ENCODE assay signal across 8 mouse cellular contexts in genomic region chr9:64282404-64282987, GRCm38 (mm10). TPM values are rescaled to one million over a fixed set of nuclear protein-coding genes. Genes with fewer than 3 reads are reported as not detected.
A peak's percentile ranks its signal among the peaks of the same experiment; 100 is the strongest.
DNase-seq lines count a peak whose midpoint lies in the region; ATAC-seq and TF ChIP-seq lines count a peak whose summit lies in the region.

No protein-coding gene starts in this region.

- H3K9me3 ChIP-seq in embryonic facial prominence, embryonic 11.5 days (replicated peaks; ENCODE audit: control insufficient read depth, low read length): no peaks in the 10 kb centered on the region
- no peaks in the 10 kb centered on the region for H3K9me3 ChIP-seq in intestine, postnatal 0 days (ENCODE audit: control insufficient read depth)
- no peaks in the 10 kb centered on the region for H3K9me3 ChIP-seq in neural tube, embryonic 12.5 days

- H3K4me3 ChIP-seq in layer of hippocampus, adult 2 months: peak overlapping the region; percentile 71
- peak overlapping the region; percentile 71 for H3K4me3 ChIP-seq in embryonic facial prominence, embryonic 11.5 days (ENCODE audit: low read depth, low read length)
- H3K4me3 ChIP-seq in intestine, postnatal 0 days (ENCODE audit: low read depth, low read length): peak overlapping the region; percentile 76
- H3K4me3 ChIP-seq in neural tube, embryonic 12.5 days: peak overlapping the region; percentile 82

- no peak for ATAC-seq in embryonic facial prominence, embryonic 11.5 days (replicated peaks; ENCODE audit: insufficient number of reproducible peaks, low FRiP score, low TSS enrichment, low read depth)
- no peak for ATAC-seq in intestine, postnatal 0 days
- no peak for ATAC-seq in neural tube, embryonic 12.5 days (ENCODE audit: low FRiP score, low read depth)

- no peaks in the 10 kb centered on the region for H3K4me1 ChIP-seq in embryonic facial prominence, embryonic 11.5 days (ENCODE audit: control insufficient read depth, insufficient read depth, low read length)
- H3K4me1 ChIP-seq in intestine, postnatal 0 days (replicated peaks; ENCODE audit: control insufficient read depth, insufficient read depth, low read length): no peaks in the 10 kb centered on the region
- peaks cover 9% of the 10 kb centered on the region for H3K4me1 ChIP-seq in neural tube, embryonic 12.5 days

- TF ChIP-seq CTCF in layer of hippocampus, adult 2 months (conservative IDR thresholded peaks at IDR 0.05): no peak
- no peak for TF ChIP-seq CTCF in intestine, postnatal 0 days (IDR thresholded peaks at IDR 0.05; ENCODE audit: low read depth)

- no peaks in the 10 kb centered on the region for H3K27me3 ChIP-seq in embryonic facial prominence, embryonic 11.5 days (ENCODE audit: control insufficient read depth, insufficient read depth, low read length)
- H3K27me3 ChIP-seq in intestine, postnatal 0 days (replicated peaks; ENCODE audit: control insufficient read depth, insufficient read depth, low read length): no peaks in the 10 kb centered on the region
- H3K27me3 ChIP-seq in neural tube, embryonic 12.5 days (replicated peaks): no peaks in the 10 kb centered on the region

- H3K36me3 ChIP-seq in embryonic facial prominence, embryonic 11.5 days (replicated peaks; ENCODE audit: control insufficient read depth, insufficient read depth, low read depth, low read length): no peaks in the 10 kb centered on the region
- no peaks in the 10 kb centered on the region for H3K36me3 ChIP-seq in intestine, postnatal 0 days (ENCODE audit: control insufficient read depth, insufficient read depth)
- no peaks in the 10 kb centered on the region for H3K36me3 ChIP-seq in neural tube, embryonic 12.5 days

- no peak overlapping the region for H3K27ac ChIP-seq in layer of hippocampus, adult 2 months
- no peak overlapping the region for H3K27ac ChIP-seq in embryonic facial prominence, embryonic 11.5 days (replicated peaks; ENCODE audit: low read depth, low read length)
- H3K27ac ChIP-seq in intestine, postnatal 0 days (ENCODE audit: low read depth, low read length): no peak overlapping the region
- no peak overlapping the region for H3K27ac ChIP-seq in neural tube, embryonic 12.5 days

- peak overlapping the region; percentile 47 for H3K4me2 ChIP-seq in embryonic facial prominence, embryonic 11.5 days (ENCODE audit: low read depth, low read length)
- H3K4me2 ChIP-seq in intestine, postnatal 0 days (replicated peaks; ENCODE audit: low read depth): peak overlapping the region; percentile 83
- H3K4me2 ChIP-seq in neural tube, embryonic 12.5 days (replicated peaks): peak overlapping the region; percentile 81

- DNase-seq in layer of hippocampus, adult 2 months (ENCODE audit: low spot score in 2 of 2): no peak
- DNase-seq in layer of hippocampus, adult 11-12 months (ENCODE audit: low spot score): no peak
- DNase-seq in embryonic facial prominence, embryonic 11.5 days (ENCODE audit: low spot score): no peak
- no peak for DNase-seq in adipocyte (ENCODE audit: low spot score)
- DNase-seq in layer of hippocampus, adult 9-11 months: no peak
- DNase-seq in adrenal gland, postnatal 25 days: no peak

- 59% methylated on average over 5 of the region's 5 CpGs for WGBS in embryonic facial prominence, embryonic 11.5 days
- 28% methylated on average over 5 of the region's 5 CpGs for WGBS in intestine, postnatal 0 days
- 64% methylated on average over 5 of the region's 5 CpGs for WGBS in neural tube, embryonic 12.5 days

- peak overlapping the region; percentile 91 for H3K9ac ChIP-seq in embryonic facial prominence, embryonic 11.5 days (replicated peaks; ENCODE audit: low read length)
- H3K9ac ChIP-seq in intestine, postnatal 0 days (ENCODE audit: low read depth, low read length): peak overlapping the region; percentile 77
- H3K9ac ChIP-seq in neural tube, embryonic 12.5 days: peak overlapping the region; percentile 91

RNA-seq across cellular contexts. Expression of gene Tipin, which starts 1.1 kb away (rescaled TPM):
- total RNA-seq in layer of hippocampus, adult 2 months (2021): 10 to 100 TPM; 15.4 to 21.7 TPM
- 278 and 306 TPM in 2 replicates for polyA plus RNA-seq in embryonic facial prominence, embryonic 11.5 days (2014; fragmentation: Nextera tagmentation; extraction: Ambion mirVana)
- 65.7 and 69.8 TPM in 2 replicates for polyA plus RNA-seq in intestine, postnatal 0 days (2015; fragmentation: Nextera tagmentation; extraction: Ambion mirVana)
- 154 and 159 TPM in 2 replicates for polyA plus RNA-seq in neural tube, embryonic 12.5 days (2016; fragmentation: Nextera tagmentation; extraction: Ambion mirVana)
- 17.5 and 24.7 TPM in 2 replicates for total RNA-seq in adrenal gland, postnatal 25 days (2021)

RNA-seq across cellular contexts. Expression of gene Map2k1, which starts 29.1 kb away (rescaled TPM):
- 100 to 1,000 TPM; 329 to 346 TPM for total RNA-seq in layer of hippocampus, adult 2 months (2021)
- polyA plus RNA-seq in embryonic facial prominence, embryonic 11.5 days (2014; fragmentation: Nextera tagmentation; extraction: Ambion mirVana): 74.4 and 79.3 TPM in 2 replicates
- 82.1 and 84.0 TPM in 2 replicates for polyA plus RNA-seq in intestine, postnatal 0 days (2015; fragmentation: Nextera tagmentation; extraction: Ambion mirVana)
- 64.1 and 67.4 TPM in 2 replicates for polyA plus RNA-seq in neural tube, embryonic 12.5 days (2016; fragmentation: Nextera tagmentation; extraction: Ambion mirVana)
- total RNA-seq in adrenal gland, postnatal 25 days (2021): 65.4 and 68.3 TPM in 2 replicates

RNA-seq across cellular contexts. Expression of gene Uchl4, which starts 47.5 kb away (rescaled TPM):
- 1 to 10 TPM; 2.8 to 2.9 TPM for total RNA-seq in layer of hippocampus, adult 2 months (2021)
- 2.3 and 3.0 TPM in 2 replicates for polyA plus RNA-seq in embryonic facial prominence, embryonic 11.5 days (2014; fragmentation: Nextera tagmentation; extraction: Ambion mirVana)
- polyA plus RNA-seq in intestine, postnatal 0 days (2015; fragmentation: Nextera tagmentation; extraction: Ambion mirVana): 1.8 and 2.0 TPM in 2 replicates
- 2.9 and 3.0 TPM in 2 replicates for polyA plus RNA-seq in neural tube, embryonic 12.5 days (2016; fragmentation: Nextera tagmentation; extraction: Ambion mirVana)
- 2.6 and 2.9 TPM in 2 replicates for total RNA-seq in adrenal gland, postnatal 25 days (2021)

RNA-seq across cellular contexts. Expression of gene Dis3l, which starts 58.6 kb away (rescaled TPM):
- 10 to 100 TPM; 27.3 to 29.3 TPM for total RNA-seq in layer of hippocampus, adult 2 months (2021)
- 22.8 and 25.5 TPM in 2 replicates for polyA plus RNA-seq in embryonic facial prominence, embryonic 11.5 days (2014; fragmentation: Nextera tagmentation; extraction: Ambion mirVana)
- polyA plus RNA-seq in intestine, postnatal 0 days (2015; fragmentation: Nextera tagmentation; extraction: Ambion mirVana): 8.1 and 9.2 TPM in 2 replicates
- polyA plus RNA-seq in neural tube, embryonic 12.5 days (2016; fragmentation: Nextera tagmentation; extraction: Ambion mirVana): 21.4 and 21.9 TPM in 2 replicates
- total RNA-seq in adrenal gland, postnatal 25 days (2021): 20.5 and 22.6 TPM in 2 replicates
